Mouse (Mus musculus): ENCODE data around the gene Eif4e3.

DNA sequence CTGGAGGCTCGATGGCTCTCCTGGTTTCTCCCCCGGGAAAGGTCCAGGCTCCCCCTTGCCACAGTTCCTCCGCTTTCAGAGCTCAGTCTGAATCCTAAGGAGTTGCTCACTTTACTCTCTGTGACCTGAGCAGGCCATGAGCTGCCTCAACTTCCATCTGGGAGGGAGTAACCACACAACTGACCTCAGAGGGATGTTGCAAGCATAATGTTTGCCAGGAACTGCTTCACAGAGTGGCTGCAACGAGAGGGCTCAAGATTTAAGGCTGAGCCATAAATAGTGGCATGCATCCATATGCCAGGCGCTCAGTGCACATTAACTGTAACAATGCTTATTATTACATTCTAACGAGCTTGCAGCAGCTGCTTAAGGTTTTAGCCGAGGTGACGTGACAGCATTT is 29.8 kb downstream of the Eif4e3 start:
- no peak for TF ChIP-seq POLR2A (IDR thresholded peaks at IDR 0.05; ENCODE audit: borderline replicate concordance, extremely low read depth, low read depth, low read length)
- no peak for TF ChIP-seq CTCF (IDR thresholded peaks at IDR 0.05; ENCODE audit: insufficient read depth, low read length)
